Mouse (Mus musculus) limb, embryonic 12.5 days (tissue): ENCODE measurements at regions not wholly inside any gene's neighbourhood (a gene's known extent, or its start where the extent isn't known, plus 50 kb on each side); places are given as distances from the start of the nearest gene placed in this dataset.

Experiments
- ATAC-seq: fragments of 200-750 bp; cut with Nextera tagmentation; 2 replicates; pipeline ENCODE4 v1.8.0; 2017; ENCODE audit warnings: low read depth, moderate TSS enrichment; ENCODE audit not compliant: insufficient number of reproducible peaks, insufficient read depth, low FRiP score, low TSS enrichment
- H3K27ac ChIP-seq: fragments of 300-500 bp; sonication (generic); 2 replicates; pipeline ENCODE4 v1.5.1; 2016; ENCODE audit warnings: mild to moderate bottlenecking, moderate library complexity
- H3K27me3 ChIP-seq: fragments of 300-500 bp; sonication (generic); 2 replicates; pipeline ENCODE4 v1.6.1; 2016; ENCODE audit warnings: mild to moderate bottlenecking, moderate library complexity
- H3K36me3 ChIP-seq: fragments of 300-500 bp; sonication (generic); 2 replicates; pipeline ENCODE4 v1.6.1; 2016; ENCODE audit warnings: mild to moderate bottlenecking, moderate library complexity
- H3K4me1 ChIP-seq: fragments of 300-500 bp; sonication (generic); replicated peaks from 2 replicates; pipeline ENCODE4 v1.6.1; 2016
- H3K4me2 ChIP-seq: fragments of 300-500 bp; sonication (generic); 2 replicates; pipeline ENCODE4 v1.6.1; 2016; ENCODE audit warnings: mild to moderate bottlenecking, moderate library complexity
- H3K4me3 ChIP-seq: fragments of 300-500 bp; sonication (generic); replicated peaks from 2 replicates; pipeline ENCODE4 v1.5.1; 2016; ENCODE audit warnings: mild to moderate bottlenecking
- H3K9ac ChIP-seq: fragments of 300-500 bp; sonication (generic); replicated peaks from 2 replicates; pipeline ENCODE4 v1.6.1; 2016; ENCODE audit warnings: mild to moderate bottlenecking, moderate library complexity
- H3K9me3 ChIP-seq: fragments of 300-500 bp; sonication (generic); 2 replicates; pipeline ENCODE4 v1.6.1; 2016; ENCODE audit warnings: mild to moderate bottlenecking, moderate library complexity
- WGBS: fragments of 180-500 bp; shearing (Covaris S2); methylation state at CpG from one replicate; pipeline ENCODE4 v1.1.7; 2016; 5-methylcytosine and 5-hydroxymethylcytosine counted together

- H3K36me3 ChIP-seq = no peaks in the 10 kb centered on the region
- no peak overlapping the region for H3K9ac ChIP-seq
- H3K4me3 ChIP-seq = no peak overlapping the region
- 36% methylated on average over 9 of the region's 9 CpGs for WGBS
- ATAC-seq = no peak
- no peak overlapping the region for H3K4me2 ChIP-seq
- no peak overlapping the region for H3K27ac ChIP-seq
- H3K9me3 ChIP-seq = no peaks in the 10 kb centered on the region
- H3K27me3 ChIP-seq = peaks cover 6% of the 10 kb centered on the region; the same call in 1 of the 2 replicates
- H3K4me1 ChIP-seq = no peaks in the 10 kb centered on the region
Observed at GRCm38 (mm10) chr13:47345576-47345975, 223.1 kb downstream of the Rnf144b start.

- Histone ChIP-seq H3K9ac (no peak overlapping the region), H3K4me3 (no peak overlapping the region), H3K27me3 (peaks cover 6% of the 10 kb centered on the region; the same call in 1 of the 2 replicates), H3K27ac (no peak overlapping the region), H3K4me2 (no peak overlapping the region), H3K4me1 (no peaks in the 10 kb centered on the region; the same call in 1 of the 2 replicates), H3K9me3 (no peaks in the 10 kb centered on the region), H3K36me3 (no peaks in the 10 kb centered on the region)
- WGBS = 66% methylated on average over 6 of the region's 6 CpGs
- ATAC-seq = no peak
Observed at GRCm38 (mm10) chr13:47347835-47348234, 225.4 kb downstream of the Rnf144b start.

GRCm38 (mm10) chr13:47348517-47349145, 226.2 kb downstream of the Rnf144b start:
- H3K27ac ChIP-seq = no peak overlapping the region
- H3K4me1 ChIP-seq = no peaks in the 10 kb centered on the region; the same call in 1 of the 2 replicates
- no peaks in the 10 kb centered on the region for H3K9me3 ChIP-seq
- no peaks in the 10 kb centered on the region for H3K36me3 ChIP-seq
- H3K27me3 ChIP-seq = peaks cover 6% of the 10 kb centered on the region; the same call in 1 of the 2 replicates
- no peak for ATAC-seq
- 52% methylated on average over 17 of the region's 17 CpGs for WGBS
- H3K9ac ChIP-seq = no peak overlapping the region
- no peak overlapping the region for H3K4me3 ChIP-seq
- no peak overlapping the region for H3K4me2 ChIP-seq

- WGBS = 89% methylated on average over 12 of the region's 12 CpGs
- Histone ChIP-seq H3K4me2 (no peak overlapping the region), H3K27me3 (peaks cover 1% of the 10 kb centered on the region; the same call in 1 of the 2 replicates), H3K9me3 (no peaks in the 10 kb centered on the region), H3K9ac (no peak overlapping the region), H3K4me1 (no peaks in the 10 kb centered on the region; the same call in 1 of the 2 replicates), H3K4me3 (no peak overlapping the region), H3K36me3 (no peaks in the 10 kb centered on the region), H3K27ac (no peak overlapping the region)
- no peak for ATAC-seq
Observed at GRCm38 (mm10) chr13:47354446-47354845, 232.0 kb downstream of the Rnf144b start.

- no peak for ATAC-seq
- H3K4me3 ChIP-seq = no peak overlapping the region
- no peaks in the 10 kb centered on the region for H3K36me3 ChIP-seq
- no peaks in the 10 kb centered on the region for H3K27me3 ChIP-seq
- H3K27ac ChIP-seq = no peak overlapping the region
- no peak overlapping the region for H3K9ac ChIP-seq
- WGBS = 69% methylated on average over 5 of the region's 5 CpGs
- no peak overlapping the region for H3K4me2 ChIP-seq
- no peaks in the 10 kb centered on the region; the same call in 1 of the 2 replicates for H3K4me1 ChIP-seq
- no peaks in the 10 kb centered on the region for H3K9me3 ChIP-seq
Observed at GRCm38 (mm10) chr13:47355169-47355568, 232.7 kb downstream of the Rnf144b start.

- Histone ChIP-seq H3K27me3 (no peaks in the 10 kb centered on the region), H3K4me3 (no peak overlapping the region), H3K36me3 (no peaks in the 10 kb centered on the region), H3K27ac (no peak overlapping the region), H3K4me2 (no peak overlapping the region), H3K9ac (no peak overlapping the region), H3K9me3 (no peaks in the 10 kb centered on the region), H3K4me1 (no peaks in the 10 kb centered on the region)
- no peak for ATAC-seq
- WGBS = 82% methylated on average over 9 of the region's 9 CpGs
Observed at GRCm38 (mm10) chr13:47358986-47359385, 236.5 kb downstream of the Rnf144b start.

GRCm38 (mm10) chr13:47365776-47366175, 243.3 kb downstream of the Rnf144b start:
- no peak for ATAC-seq
- H3K9me3 ChIP-seq = no peaks in the 10 kb centered on the region
- H3K9ac ChIP-seq = no peak overlapping the region
- no peak overlapping the region for H3K27ac ChIP-seq
- no peaks in the 10 kb centered on the region for H3K27me3 ChIP-seq
- H3K4me1 ChIP-seq = no peaks in the 10 kb centered on the region
- WGBS = 76% methylated on average over 7 of the region's 7 CpGs
- H3K4me2 ChIP-seq = no peak overlapping the region
- H3K36me3 ChIP-seq = no peaks in the 10 kb centered on the region
- no peak overlapping the region for H3K4me3 ChIP-seq

- Histone ChIP-seq H3K9ac (no peak overlapping the region), H3K9me3 (no peaks in the 10 kb centered on the region), H3K36me3 (no peaks in the 10 kb centered on the region), H3K4me1 (no peaks in the 10 kb centered on the region), H3K4me3 (no peak overlapping the region), H3K27me3 (no peaks in the 10 kb centered on the region), H3K27ac (no peak overlapping the region), H3K4me2 (no peak overlapping the region)
- ATAC-seq = no peak
- WGBS = 59% methylated on average over 13 of the region's 13 CpGs
Observed at GRCm38 (mm10) chr13:47368041-47368823, 245.8 kb downstream of the Rnf144b start.

- H3K4me2 ChIP-seq = no peak overlapping the region
- H3K4me3 ChIP-seq = no peak overlapping the region
- 83% methylated on average over 1 of the region's 1 CpGs for WGBS
- no peak overlapping the region for H3K27ac ChIP-seq
- ATAC-seq = no peak
- no peak overlapping the region for H3K9ac ChIP-seq
- H3K27me3 ChIP-seq = no peaks in the 10 kb centered on the region
- H3K36me3 ChIP-seq = no peaks in the 10 kb centered on the region
- H3K4me1 ChIP-seq = no peaks in the 10 kb centered on the region
- 0 out of 2 replicates have a peak, but pooled peaks cover 6% of the 10 kb centered on the region for H3K9me3 ChIP-seq
Observed at GRCm38 (mm10) chr13:47374583-47374982, 252.1 kb downstream of the Rnf144b start.

- H3K27me3 ChIP-seq = no peaks in the 10 kb centered on the region
- 74% methylated on average over 5 of the region's 5 CpGs for WGBS
- no peak for ATAC-seq
Observed at GRCm38 (mm10) chr13:47391023-47391422, 268.6 kb downstream of the Rnf144b start.

GRCm38 (mm10) chr13:47397726-47398350, 275.4 kb downstream of the Rnf144b start:
- H3K36me3 ChIP-seq = no peaks in the 10 kb centered on the region
- H3K4me1 ChIP-seq = no peaks in the 10 kb centered on the region
- H3K9ac ChIP-seq = no peak overlapping the region
- H3K27me3 ChIP-seq = no peaks in the 10 kb centered on the region
- H3K4me3 ChIP-seq = no peak overlapping the region
- no peak overlapping the region for H3K4me2 ChIP-seq
- WGBS = 73% methylated on average over 8 of the region's 8 CpGs
- no peak overlapping the region for H3K27ac ChIP-seq
- ATAC-seq = no peak
- H3K9me3 ChIP-seq = no peaks in the 10 kb centered on the region; the same call in 1 of the 2 replicates

More at GRCm38 (mm10) chr13:47391023-47391422, 268.6 kb downstream of the Rnf144b start:
- Histone ChIP-seq H3K4me1 (no peaks in the 10 kb centered on the region), H3K27ac (no peak overlapping the region), H3K36me3 (no peaks in the 10 kb centered on the region), H3K9ac (no peak overlapping the region), H3K4me2 (no peak overlapping the region), H3K9me3 (no peaks in the 10 kb centered on the region), H3K4me3 (no peak overlapping the region)
